Mouse (Mus musculus) heart, adult 2 months (tissue): ENCODE results near the gene Olfr556.

Experiments
- CTCF ChIP-seq: fragments of 200-600 bp; IDR thresholded peaks from 2 replicates; pipeline ENCODE4 v1.8.1; 2022; ENCODE audit warnings: antibody characterized with exemption, mild to moderate bottlenecking, moderate library complexity
- POLR2A ChIP-seq: fragments of 200-500 bp; IDR thresholded peaks from 2 replicates; pipeline ENCODE4 v1.6.1; 2011; ENCODE audit warnings: mild to moderate bottlenecking, low read depth, low read length, control low read depth; ENCODE audit not compliant: insufficient read depth

DNA sequence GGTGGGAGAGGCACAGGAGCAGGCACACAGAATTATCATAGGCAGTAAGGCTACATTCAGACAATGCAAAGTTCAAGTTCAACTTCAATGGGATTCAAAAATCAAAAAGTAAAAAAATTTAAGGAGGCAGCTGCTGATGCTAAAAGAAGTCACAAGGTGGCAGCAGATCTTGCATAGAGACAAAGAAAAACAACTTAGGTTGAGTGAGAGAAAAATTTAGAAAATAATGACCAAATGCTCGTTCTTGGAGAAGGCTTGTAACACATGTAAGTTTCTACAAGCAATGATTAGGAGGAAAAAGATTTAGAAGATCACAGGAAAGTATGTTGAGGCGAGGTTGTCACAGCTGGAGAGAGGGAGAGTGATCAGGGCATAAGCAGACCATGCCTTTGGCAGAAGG, 679 bp downstream of the Olfr556 start:
- TF ChIP-seq CTCF: peak; percentile 77
- no peak for TF ChIP-seq POLR2A
